Mouse (Mus musculus) kidney, embryonic 15.5 days (tissue): ENCODE results near the gene Naa15. TPM values are rescaled to one million over a fixed set of nuclear protein-coding genes. Genes with fewer than 3 reads are reported as not detected.

Source experiments
- ATAC-seq: fragments of 200-750 bp; cut with Nextera tagmentation; replicated peaks from 2 replicates; pipeline ENCODE4 v1.8.0; 2017; ENCODE audit warnings: moderate TSS enrichment; ENCODE audit not compliant: low FRiP score
- H3K27ac ChIP-seq: fragments of 300-500 bp; sonication (generic); 2 replicates; pipeline ENCODE4 v1.5.1; 2015; ENCODE audit warnings: mild to moderate bottlenecking, inconsistent platforms
- H3K27me3 ChIP-seq: fragments of 300-500 bp; sonication (generic); 2 replicates; pipeline ENCODE4 v1.6.1; 2015; ENCODE audit warnings: inconsistent platforms
- H3K36me3 ChIP-seq: fragments of 300-500 bp; sonication (generic); 2 replicates; pipeline ENCODE4 v1.6.1; 2015; ENCODE audit warnings: inconsistent platforms
- H3K4me1 ChIP-seq: fragments of 300-500 bp; sonication (generic); 2 replicates; pipeline ENCODE4 v1.6.1; 2015; ENCODE audit warnings: inconsistent platforms
- H3K4me2 ChIP-seq: fragments of 300-500 bp; sonication (generic); 2 replicates; pipeline ENCODE4 v1.6.1; 2015; ENCODE audit warnings: moderate library complexity, mild to moderate bottlenecking, inconsistent platforms
- H3K4me3 ChIP-seq: fragments of 300-500 bp; sonication (generic); replicated peaks from 2 replicates; pipeline ENCODE4 v1.5.1; 2015; ENCODE audit warnings: mild to moderate bottlenecking, inconsistent platforms
- H3K9ac ChIP-seq: fragments of 300-500 bp; sonication (generic); 2 replicates; pipeline ENCODE4 v1.6.1; 2015; ENCODE audit warnings: mild to moderate bottlenecking, inconsistent platforms
- H3K9me3 ChIP-seq: fragments of 300-500 bp; sonication (generic); replicated peaks from 2 replicates; pipeline ENCODE4 v1.6.1; 2016; ENCODE audit warnings: inconsistent platforms
- WGBS: fragments of 180-500 bp; shearing (Covaris S2); methylation state at CpG from one replicate; pipeline ENCODE4 v1.1.7; 2015; ENCODE audit warnings: mixed read lengths; 5-methylcytosine and 5-hydroxymethylcytosine counted together
- polyA plus RNA-seq: library from polyadenylated mRNA; unstranded; fragments of >200 nt; fragmentation: Nextera tagmentation; extraction: Ambion mirVana; gene quantifications from 2 replicates; pipeline ENCODE4 v1.2.1, GENCODE M21; 2015

Naa15 gene
- polyA plus RNA-seq, 1 experiment from 2014 or later: 54.6 TPM

DNA sequence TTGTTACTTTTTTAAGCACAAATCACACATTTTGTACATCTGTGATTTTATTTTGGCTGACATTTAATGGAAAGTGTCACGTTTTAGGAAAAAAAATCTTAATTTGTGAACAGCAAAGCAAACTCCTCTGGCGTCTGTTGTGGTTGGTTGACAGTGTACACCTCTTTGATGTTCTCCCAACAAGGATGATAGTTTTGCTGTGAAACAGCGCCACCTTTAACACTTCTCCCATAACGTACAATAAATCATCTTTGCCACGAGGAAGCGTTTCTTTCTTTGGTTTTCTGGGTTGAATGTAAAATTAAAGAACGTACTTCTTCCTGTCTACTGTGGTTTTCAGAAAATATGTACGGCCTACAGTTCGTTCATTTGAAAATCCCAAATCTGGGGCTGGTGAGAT lies 80.7 kb downstream of the Naa15 start:
- no peak overlapping the region for H3K9ac ChIP-seq

DNA sequence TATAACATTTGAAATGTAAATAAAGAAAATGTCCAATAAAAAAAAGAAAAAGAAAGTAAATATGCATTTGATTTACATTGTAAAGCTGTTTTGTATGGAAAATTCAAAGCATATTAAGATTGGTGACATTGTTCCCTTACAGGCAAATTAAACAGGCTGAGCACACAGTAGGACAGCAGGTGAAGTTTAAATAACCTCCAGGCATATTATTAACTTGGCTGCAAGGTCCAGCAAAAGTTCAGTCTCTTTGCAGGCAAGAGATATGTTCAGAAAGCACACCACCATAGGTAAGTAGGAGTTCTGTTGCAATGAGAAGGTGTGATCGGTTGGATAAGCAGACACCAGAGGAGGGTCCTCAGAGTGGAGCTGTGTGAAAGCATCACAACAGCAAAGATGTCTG lies 83.0 kb downstream of the Naa15 start:
- 91% methylated on average over 1 of the region's 1 CpGs for WGBS
- H3K4me2 ChIP-seq: no peak overlapping the region
- no peak for ATAC-seq

More for the DNA sequence above, 80.7 kb downstream of the Naa15 start:
- no peak for ATAC-seq
- Histone ChIP-seq H3K36me3 (peaks cover 23% of the 10 kb centered on the region), H3K27ac (no peak overlapping the region), H3K4me1 (no peaks in the 10 kb centered on the region), H3K9me3 (no peaks in the 10 kb centered on the region), H3K4me3 (no peak overlapping the region), H3K4me2 (no peak overlapping the region), H3K27me3 (no peaks in the 10 kb centered on the region)
- WGBS: 86% methylated on average over 9 of the region's 9 CpGs

DNA sequence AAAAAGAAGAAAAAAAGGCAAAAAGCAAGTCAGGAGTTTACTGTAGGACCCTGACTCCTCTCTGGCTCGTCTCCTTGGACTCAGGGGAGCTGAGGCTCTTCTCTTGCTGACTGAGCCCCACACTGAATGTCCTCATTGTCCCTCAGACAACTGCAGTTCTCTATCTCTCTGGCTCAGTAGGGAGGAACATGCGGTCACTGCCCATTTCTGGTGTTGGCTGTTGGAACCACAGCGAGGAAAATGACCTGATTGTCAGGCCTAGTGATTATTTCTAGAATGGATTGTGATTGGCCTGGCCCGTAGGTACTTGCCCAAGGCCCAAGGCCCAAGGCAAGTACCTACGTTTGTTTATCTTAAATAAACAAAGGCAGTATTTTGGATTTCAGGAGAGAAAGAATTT lies 83.7 kb downstream of the Naa15 start:
- peaks cover 13% of the 10 kb centered on the region for H3K36me3 ChIP-seq
- no peak overlapping the region for H3K4me2 ChIP-seq
- no peak for ATAC-seq
- no peaks in the 10 kb centered on the region for H3K27me3 ChIP-seq
- WGBS: 78% methylated on average over 5 of the region's 5 CpGs
- H3K9ac ChIP-seq: no peak overlapping the region
- H3K4me3 ChIP-seq: no peak overlapping the region
- no peak overlapping the region for H3K27ac ChIP-seq
- no peaks in the 10 kb centered on the region for H3K4me1 ChIP-seq
- no peaks in the 10 kb centered on the region for H3K9me3 ChIP-seq

More for the DNA sequence above, 83.0 kb downstream of the Naa15 start:
- Histone ChIP-seq H3K27me3 (no peaks in the 10 kb centered on the region), H3K27ac (no peak overlapping the region), H3K4me3 (no peak overlapping the region), H3K9ac (no peak overlapping the region), H3K36me3 (peaks cover 20% of the 10 kb centered on the region), H3K9me3 (no peaks in the 10 kb centered on the region), H3K4me1 (no peaks in the 10 kb centered on the region)

DNA sequence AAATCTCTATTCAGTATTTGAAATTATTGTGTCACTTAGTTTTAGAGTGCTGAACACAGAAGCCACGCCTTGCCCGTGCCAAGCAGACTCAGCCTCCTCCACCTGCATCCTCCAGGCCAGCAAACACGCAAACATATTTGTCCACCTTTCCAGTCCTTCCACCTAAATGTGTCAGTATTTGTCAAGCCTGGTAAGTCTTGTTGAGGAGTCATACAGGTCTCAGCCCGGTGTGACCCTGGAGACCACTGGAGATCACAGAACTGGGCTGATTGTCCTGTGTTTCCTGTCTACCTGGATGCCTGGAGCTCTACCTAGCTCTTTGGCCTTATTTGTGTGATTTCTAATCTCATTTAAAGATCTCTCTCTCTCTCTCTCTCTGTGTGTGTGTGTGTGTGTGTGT lies 84.9 kb downstream of the Naa15 start:
- H3K4me3 ChIP-seq: no peak overlapping the region
- H3K9me3 ChIP-seq: no peaks in the 10 kb centered on the region
- ATAC-seq: no peak
- no peak overlapping the region for H3K4me2 ChIP-seq
- no peak overlapping the region for H3K9ac ChIP-seq
- peaks cover 6% of the 10 kb centered on the region; the same call in 1 of the 2 replicates for H3K36me3 ChIP-seq
- H3K27ac ChIP-seq: no peak overlapping the region
- no peaks in the 10 kb centered on the region for H3K27me3 ChIP-seq
- 91% methylated on average over 4 of the region's 4 CpGs for WGBS
- no peaks in the 10 kb centered on the region for H3K4me1 ChIP-seq

DNA sequence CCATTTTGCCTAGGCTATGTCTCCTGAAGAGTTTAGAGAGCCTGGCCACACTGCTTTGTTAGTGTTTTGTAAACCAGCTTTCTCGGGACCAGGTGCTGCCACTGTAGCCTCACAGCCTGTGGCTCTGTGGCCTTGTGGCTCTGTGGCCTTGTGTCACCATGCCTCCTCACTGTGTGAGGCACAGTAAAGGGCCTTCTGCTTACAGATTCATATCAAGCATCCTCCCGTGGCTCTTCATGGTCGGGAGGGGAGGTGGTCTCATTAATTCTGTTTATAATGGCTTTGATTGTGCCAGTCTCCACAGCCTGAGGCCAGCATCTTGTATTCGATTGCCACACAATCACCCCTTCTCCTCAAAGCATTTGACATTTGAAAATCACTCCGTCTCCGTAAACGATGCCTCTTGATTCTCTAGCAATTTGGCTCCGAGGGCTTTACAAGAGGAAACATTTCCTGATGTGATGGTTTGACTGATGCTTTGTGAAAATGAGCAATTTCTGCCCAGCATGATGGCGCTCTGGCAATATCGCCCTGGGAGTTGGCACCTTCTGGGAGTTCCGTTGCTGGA lies 89.5 kb downstream of the Naa15 start:
- Histone ChIP-seq H3K9me3 (no peaks in the 10 kb centered on the region), H3K27me3 (no peaks in the 10 kb centered on the region; the same call in 1 of the 2 replicates), H3K36me3 (no peaks in the 10 kb centered on the region), H3K4me2 (no peak overlapping the region), H3K4me3 (no peak overlapping the region), H3K4me1 (0 out of 2 replicates have a peak, but pooled peaks cover 5% of the 10 kb centered on the region), H3K9ac (no peak overlapping the region), H3K27ac (no peak overlapping the region)
- WGBS: 82% methylated on average over 11 of the region's 11 CpGs
- no peak for ATAC-seq

DNA sequence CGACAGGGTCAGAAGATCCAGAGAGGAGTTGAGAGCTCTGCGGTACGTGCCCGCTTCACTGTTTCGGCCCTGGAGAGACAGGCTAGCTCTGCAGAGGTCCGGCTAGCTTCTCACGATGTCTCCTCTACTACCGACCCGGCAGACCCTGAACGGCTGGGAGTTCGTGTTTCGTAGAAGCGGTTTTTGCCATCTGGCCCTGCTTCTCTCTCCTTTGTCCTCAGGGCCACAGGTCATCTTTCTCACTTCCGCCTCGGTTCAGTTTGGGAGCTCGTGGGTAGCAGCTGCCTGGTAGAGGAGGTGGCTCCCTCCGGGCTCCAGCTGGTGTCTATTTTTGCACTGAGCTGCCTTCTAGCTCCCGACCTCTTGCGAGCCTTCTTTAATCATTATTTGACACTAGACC lies 90.5 kb downstream of the Naa15 start:
- no peaks in the 10 kb centered on the region; the same call in 1 of the 2 replicates for H3K27me3 ChIP-seq
- 42% methylated on average over 19 of the region's 19 CpGs for WGBS

DNA sequence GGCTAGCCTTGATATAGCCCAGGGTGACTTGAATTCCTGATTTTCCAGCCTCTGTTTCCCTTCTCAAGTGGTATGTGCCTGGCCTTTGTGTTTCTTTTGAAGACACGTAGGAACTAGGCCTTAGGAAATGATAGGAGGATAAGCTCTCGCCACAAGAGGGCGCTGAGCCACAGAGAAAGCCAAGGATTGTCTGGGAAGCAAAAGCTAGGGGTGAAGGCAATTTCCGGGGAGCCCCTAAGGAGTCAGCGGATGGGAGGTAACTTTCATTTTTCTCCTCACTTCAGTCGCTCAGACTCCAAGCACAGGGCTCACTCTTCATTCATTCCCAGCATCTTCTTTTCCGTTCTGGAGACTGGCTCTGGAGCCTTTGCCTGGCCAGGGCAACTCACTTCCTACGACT lies 96.0 kb downstream of the Naa15 start:
- H3K36me3 ChIP-seq: no peaks in the 10 kb centered on the region
- H3K4me2 ChIP-seq: peak overlapping the region; percentile 41
- H3K27ac ChIP-seq: no peak overlapping the region
- H3K4me3 ChIP-seq: 0 out of 2 replicates have a peak overlapping the region, but pooled peaks have one; percentile 16
- H3K27me3 ChIP-seq: no peaks in the 10 kb centered on the region; the same call in 1 of the 2 replicates
- H3K9ac ChIP-seq: no peak overlapping the region
- 28% methylated on average over 8 of the region's 8 CpGs for WGBS
- no peaks in the 10 kb centered on the region for H3K4me1 ChIP-seq
- ATAC-seq: peak; percentile 64; the same call in 1 of the 2 replicates
- H3K9me3 ChIP-seq: no peaks in the 10 kb centered on the region

More for the DNA sequence above, 90.5 kb downstream of the Naa15 start:
- Histone ChIP-seq H3K9ac (no peak overlapping the region), H3K4me2 (no peak overlapping the region), H3K4me3 (no peak overlapping the region), H3K4me1 (0 out of 2 replicates have a peak, but pooled peaks cover 5% of the 10 kb centered on the region), H3K27ac (no peak overlapping the region), H3K36me3 (no peaks in the 10 kb centered on the region), H3K9me3 (no peaks in the 10 kb centered on the region)
- ATAC-seq: no peak

DNA sequence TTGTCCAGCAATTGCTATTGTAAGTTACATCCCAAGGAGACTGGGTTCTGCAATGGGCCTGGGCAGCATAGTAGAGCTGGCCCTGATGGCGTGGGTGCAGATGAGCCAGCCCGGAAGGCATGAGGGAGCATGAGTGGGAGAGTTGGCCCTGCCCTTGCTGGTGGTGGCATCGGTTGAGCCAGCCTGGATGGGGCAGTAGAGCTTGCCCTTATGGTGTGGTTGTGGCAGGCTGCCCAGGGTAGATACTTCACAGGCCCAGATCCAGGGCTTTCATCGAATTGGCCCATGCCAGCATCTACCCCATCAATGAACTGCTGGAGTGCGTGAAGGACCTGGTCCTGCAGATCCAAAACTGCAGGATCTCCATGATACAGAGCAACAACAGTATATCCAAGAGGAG lies 97.0 kb downstream of the Naa15 start:
- Histone ChIP-seq H3K9me3 (no peaks in the 10 kb centered on the region), H3K4me1 (no peaks in the 10 kb centered on the region), H3K4me2 (no peak overlapping the region), H3K9ac (no peak overlapping the region), H3K4me3 (no peak overlapping the region), H3K36me3 (no peaks in the 10 kb centered on the region), H3K27ac (no peak overlapping the region), H3K27me3 (no peaks in the 10 kb centered on the region; the same call in 1 of the 2 replicates)
- no peak for ATAC-seq
- WGBS: 94% methylated on average over 5 of the region's 5 CpGs

DNA sequence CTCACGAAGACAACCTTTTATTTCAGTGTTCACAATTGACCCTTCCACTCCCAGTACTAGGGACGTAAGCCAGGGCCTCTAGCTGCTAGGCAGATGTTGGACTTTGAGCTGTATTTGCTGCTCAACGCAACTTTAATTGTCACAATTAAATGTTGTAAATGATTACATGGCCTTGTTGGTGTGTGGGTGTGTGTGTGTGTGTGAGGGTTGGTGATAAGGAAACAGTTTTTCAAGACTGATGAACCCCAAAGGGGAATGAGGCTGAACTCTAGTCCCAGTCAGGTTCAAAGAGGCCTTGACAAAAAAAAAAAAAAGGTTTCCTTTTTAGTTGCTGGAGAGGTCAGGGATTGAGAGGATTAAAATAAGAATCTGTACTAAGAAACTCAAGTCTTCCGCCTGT lies 102.5 kb downstream of the Naa15 start:
- Histone ChIP-seq H3K27me3 (no peaks in the 10 kb centered on the region), H3K9ac (no peak overlapping the region), H3K4me2 (no peak overlapping the region), H3K36me3 (peaks cover 25% of the 10 kb centered on the region), H3K27ac (0 out of 2 replicates have a peak overlapping the region, but pooled peaks have one; percentile 52), H3K9me3 (no peaks in the 10 kb centered on the region), H3K4me3 (no peak overlapping the region), H3K4me1 (peaks cover 13% of the 10 kb centered on the region; the same call in 1 of the 2 replicates)
- WGBS: 59% methylated on average over 4 of the region's 4 CpGs
- ATAC-seq: no peak

DNA sequence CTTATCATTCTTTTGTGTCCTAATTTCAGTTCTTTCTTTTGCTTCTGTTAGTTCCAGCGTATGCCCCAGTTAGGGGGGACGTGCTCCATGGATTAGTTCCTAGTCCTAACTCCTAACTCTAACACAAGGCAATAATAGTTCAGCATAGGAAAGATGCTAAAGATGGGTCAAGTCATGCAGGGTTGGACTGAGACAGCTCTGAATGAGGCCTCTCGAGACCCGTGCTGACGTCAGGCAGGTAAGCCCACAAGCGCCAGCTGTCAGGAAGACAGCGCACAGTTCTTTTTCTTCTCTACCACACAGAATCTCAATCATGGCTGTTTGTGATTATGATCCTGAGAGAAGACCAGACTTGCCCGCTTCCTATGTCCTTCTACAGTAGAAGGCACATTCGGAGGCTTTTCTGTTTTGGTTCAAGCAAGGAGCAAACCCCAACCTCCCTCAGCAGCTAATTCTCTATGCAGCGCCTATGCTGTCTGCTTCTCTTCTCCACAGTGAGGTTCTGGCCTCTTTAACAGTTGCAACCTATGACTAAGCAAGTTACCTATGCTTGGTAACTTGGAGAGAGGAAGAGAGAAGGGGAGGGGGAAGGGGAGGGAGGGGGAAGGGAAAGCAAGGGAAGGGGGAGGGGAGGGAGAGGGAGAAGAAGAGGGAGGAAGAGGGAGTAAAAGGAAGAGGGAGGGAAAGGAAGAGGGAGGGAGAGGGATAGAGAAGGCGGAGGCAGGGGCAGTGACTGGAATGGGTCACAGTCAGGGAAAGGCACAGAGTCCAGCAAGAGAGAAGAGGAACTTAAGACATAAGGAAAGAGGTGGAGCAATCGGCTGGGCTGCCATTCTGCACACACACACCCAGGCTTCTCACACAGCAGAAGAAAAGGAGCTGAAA lies 103.2 kb downstream of the Naa15 start:
- 71% methylated on average over 12 of the region's 12 CpGs for WGBS
- Histone ChIP-seq H3K9me3 (no peaks in the 10 kb centered on the region), H3K4me3 (no peak overlapping the region), H3K4me2 (no peak overlapping the region), H3K36me3 (peaks cover 32% of the 10 kb centered on the region), H3K27me3 (no peaks in the 10 kb centered on the region), H3K4me1 (peaks cover 13% of the 10 kb centered on the region; the same call in 1 of the 2 replicates), H3K27ac (0 out of 2 replicates have a peak overlapping the region, but pooled peaks have one; percentile 52), H3K9ac (no peak overlapping the region)
- ATAC-seq: peak; percentile 40; the same call in 1 of the 2 replicates

DNA sequence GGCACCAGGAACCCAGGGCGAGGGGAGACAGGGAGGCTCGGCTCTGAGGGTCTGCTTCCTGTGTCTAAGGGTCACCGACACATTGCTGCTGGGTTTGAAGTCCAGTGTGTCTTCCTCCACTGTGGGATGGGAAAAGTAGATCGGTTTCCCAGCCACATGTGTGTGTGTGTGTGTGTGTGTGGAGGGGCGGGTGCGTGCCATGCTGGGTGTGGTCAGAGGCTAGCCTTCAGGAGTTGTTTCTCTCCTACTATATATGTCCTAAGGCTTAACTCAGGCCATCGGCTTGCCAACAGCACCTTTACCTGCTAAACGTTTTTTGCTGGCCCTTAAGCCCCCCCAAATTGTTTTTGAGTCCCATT lies 103.8 kb downstream of the Naa15 start:
- H3K9ac ChIP-seq: no peak overlapping the region
- no peak overlapping the region for H3K4me3 ChIP-seq
- 0 out of 2 replicates have a peak overlapping the region, but pooled peaks have one; percentile 30 for H3K27ac ChIP-seq
- peaks cover 38% of the 10 kb centered on the region for H3K36me3 ChIP-seq
- no peak overlapping the region for H3K4me2 ChIP-seq
- peak; percentile 6; the same call in 1 of the 2 replicates for ATAC-seq
- WGBS: 62% methylated on average over 8 of the region's 8 CpGs
- H3K27me3 ChIP-seq: no peaks in the 10 kb centered on the region
- no peaks in the 10 kb centered on the region for H3K9me3 ChIP-seq
- H3K4me1 ChIP-seq: peaks cover 13% of the 10 kb centered on the region; the same call in 1 of the 2 replicates

DNA sequence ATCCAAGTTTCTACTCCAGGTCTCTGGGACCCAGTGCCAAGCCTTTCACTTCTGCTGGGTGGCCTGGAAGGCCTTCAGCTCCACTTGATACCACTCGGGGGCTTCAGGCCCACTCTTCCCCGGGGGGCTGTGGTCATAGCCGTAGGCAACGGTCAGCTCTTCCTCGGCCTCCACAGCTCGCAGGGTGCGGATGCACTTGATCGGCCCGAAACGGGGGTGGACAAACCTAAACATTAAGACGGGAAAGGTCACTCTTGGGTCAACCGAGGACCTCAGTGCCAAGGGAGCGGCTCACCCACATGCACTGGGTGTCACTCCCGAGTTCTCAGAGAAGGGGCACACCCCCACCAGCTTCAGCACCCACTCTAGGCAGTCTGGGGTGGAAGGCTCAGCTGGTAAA lies 106.3 kb downstream of the Naa15 start:
- no peaks in the 10 kb centered on the region for H3K9me3 ChIP-seq
- H3K4me2 ChIP-seq: no peak overlapping the region
- H3K36me3 ChIP-seq: peaks cover 63% of the 10 kb centered on the region
- no peak overlapping the region for H3K9ac ChIP-seq
- H3K27ac ChIP-seq: no peak overlapping the region
- H3K4me1 ChIP-seq: peaks cover 13% of the 10 kb centered on the region; the same call in 1 of the 2 replicates
- ATAC-seq: no peak
- WGBS: 70% methylated on average over 14 of the region's 14 CpGs
- no peak overlapping the region for H3K4me3 ChIP-seq
- H3K27me3 ChIP-seq: no peaks in the 10 kb centered on the region
